Mouse (Mus musculus) G1E-ER4 (cell line): ENCODE data around the gene Rab23. TPM values are rescaled to one million over a fixed set of nuclear protein-coding genes. Genes with fewer than 3 reads are reported as not detected.

Experiments used
- GATA1 ChIP-seq: IDR thresholded peaks from one replicate; pipeline ENCODE4 v1.8.0; 2012; ENCODE audit warnings: low read length, inconsistent platforms
- polyA plus RNA-seq: library from polyadenylated mRNA; stranded (reverse); fragments of >175 nt; gene quantifications from 2 replicates; pipeline ENCODE4 v1.2.3, GENCODE M21; 2012

Gene Rab23
- polyA plus RNA-seq, 1 experiment, result not detected

DNA sequence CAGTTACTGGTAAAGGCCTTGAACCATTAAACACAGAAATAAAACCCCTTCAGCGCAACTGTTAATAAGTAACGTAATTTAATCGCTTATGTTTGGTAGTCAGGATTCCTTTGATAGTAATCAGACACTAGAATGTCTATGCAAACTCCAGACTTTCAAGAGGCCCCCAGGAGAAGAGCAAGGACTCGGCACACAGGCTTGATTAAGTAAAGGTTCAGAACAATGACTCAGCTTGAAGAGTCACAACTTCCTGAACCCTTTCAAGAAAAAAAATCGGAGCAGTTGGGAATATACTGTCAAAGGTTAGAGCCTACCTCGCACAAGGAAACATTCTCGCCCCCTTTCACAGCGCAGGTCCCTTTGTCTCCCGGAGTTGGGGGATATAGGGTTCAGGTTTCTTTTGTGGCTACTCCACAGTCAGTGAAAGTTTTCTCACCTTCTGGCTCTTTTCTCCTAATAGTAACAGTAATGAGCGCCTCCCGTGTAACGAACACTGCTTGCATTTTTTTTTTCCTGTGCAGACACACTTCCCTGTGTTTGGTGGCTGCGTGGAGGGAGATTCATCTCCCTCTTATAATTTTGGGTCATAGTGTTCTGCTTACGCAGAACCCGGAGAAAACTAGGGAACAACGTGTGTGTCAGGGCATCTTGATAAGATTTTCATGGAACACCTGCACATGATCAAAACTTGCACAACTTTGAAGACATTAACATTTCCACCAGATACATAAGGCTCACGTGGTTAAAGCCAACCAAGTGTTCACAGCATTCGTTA lies 36.8 kb downstream of the Rab23 start:
- TF ChIP-seq GATA1, result no peak

DNA sequence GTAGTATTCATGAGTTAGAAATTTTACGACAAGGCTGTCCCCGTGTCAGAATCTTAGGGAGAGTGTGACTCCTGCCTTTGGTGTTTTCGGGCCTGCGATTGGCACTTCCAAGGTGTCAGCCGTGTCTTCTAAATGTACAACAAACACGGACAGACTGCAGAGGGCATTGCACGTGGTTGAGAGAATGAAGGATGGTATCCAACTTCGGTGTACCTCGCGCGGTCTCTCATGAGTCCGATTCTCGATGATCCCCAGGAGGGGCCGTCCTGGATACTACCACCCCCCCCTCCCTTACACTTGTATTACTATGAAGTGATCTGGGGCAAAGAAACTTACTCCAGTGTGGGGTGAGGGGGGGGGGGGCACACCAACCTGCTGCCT lies 37.3 kb downstream of the Rab23 start:
- TF ChIP-seq GATA1, result no peak

DNA sequence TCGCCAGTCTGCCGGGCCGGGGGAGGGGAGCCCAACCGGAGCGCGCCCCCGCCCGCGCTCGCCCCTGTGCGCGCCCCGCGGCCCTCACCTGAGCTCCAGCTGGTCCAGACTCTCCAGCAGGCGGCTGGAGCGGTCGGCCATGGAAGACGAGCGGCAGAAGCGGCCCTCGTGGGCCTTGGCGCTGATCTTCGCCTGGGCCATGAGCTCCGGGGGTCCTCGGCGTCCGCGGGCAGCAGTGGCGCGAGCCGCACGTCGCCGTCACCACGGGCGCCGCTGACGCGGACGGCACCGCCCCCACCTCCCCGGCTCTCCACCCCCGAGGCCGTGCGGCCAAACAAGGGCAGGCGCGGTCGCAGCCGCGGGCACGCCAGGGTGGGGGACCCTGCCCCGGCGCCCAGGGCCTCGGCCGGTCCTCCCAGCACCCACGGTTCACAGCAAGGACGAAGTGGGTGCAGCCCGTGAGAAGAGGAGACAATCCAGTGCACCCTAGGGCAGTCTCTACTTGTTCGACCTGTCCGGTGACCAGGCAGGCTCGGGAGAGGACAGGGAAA lies 37.9 kb downstream of the Rab23 start, which contains the start of gene Bag2:
Bag2 (minus strand) TSS at position 305 of the 551 bp plus-strand sequence.
- TF ChIP-seq GATA1, result no peak

GRCm38 (mm10) chr1:33758488-33758887 lies 38.8 kb downstream of the Rab23 start:
- TF ChIP-seq GATA1, result no peak

- TF ChIP-seq GATA1, result no peak
These were observed 44.1 kb downstream of the Rab23 start for GRCm38 (mm10) chr1:33763826-33764225.

GRCm38 (mm10) chr1:33765468-33766080 lies 45.9 kb downstream of the Rab23 start:
- TF ChIP-seq GATA1, result no peak

DNA sequence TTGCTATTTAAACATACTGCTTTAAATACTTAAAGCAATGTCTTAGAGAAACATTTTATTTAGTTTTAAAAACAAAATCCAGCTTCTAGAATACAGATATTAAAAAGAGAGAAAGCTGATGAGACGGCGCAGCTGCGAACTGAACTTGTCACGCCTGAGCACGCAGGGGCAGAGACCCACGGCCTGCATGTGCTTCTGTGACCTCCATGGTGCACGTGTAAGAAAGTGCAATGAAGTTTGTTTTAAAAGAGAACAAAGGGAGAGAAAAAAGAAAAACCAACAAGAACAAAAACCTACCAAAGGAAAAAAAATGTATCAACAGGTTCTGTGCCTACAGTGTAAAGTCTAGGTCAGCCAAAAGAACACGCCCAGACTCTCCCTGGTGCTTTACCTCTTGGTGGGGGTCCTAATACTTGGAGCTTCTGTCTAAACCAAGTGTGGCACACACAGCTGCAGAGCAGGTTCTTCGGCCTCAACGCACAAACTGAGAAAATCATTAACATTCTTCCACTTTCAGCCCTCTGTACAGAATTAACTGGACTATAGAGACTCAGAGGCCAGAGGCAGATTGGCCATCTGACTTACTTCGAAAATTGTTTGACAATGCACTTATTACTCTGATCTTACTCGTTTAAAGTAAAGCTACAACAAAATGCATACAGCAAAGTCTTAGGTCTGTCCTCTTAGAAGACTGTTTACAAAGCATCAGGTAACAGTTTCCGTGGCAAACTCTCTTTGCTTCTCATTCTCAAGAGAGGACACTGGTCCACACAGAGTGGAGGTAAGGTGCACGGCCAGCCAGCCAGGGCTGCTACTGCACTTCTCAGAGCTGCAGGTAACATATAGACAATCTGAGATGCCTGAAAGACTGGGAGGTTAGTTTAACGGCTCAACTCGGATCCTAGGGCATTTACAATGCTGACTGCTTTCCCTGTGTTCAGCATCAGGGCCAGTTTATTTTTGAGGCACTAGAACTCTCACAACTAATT lies 47.1 kb downstream of the Rab23 start:
- no peak for TF ChIP-seq GATA1

GRCm38 (mm10) chr1:33768091-33768787 lies 48.6 kb downstream of the Rab23 start:
- TF ChIP-seq GATA1, result no peak

- no peak for TF ChIP-seq GATA1
These were observed 49.1 kb downstream of the Rab23 start for GRCm38 (mm10) chr1:33768827-33769226.

GRCm38 (mm10) chr1:33771621-33772020 lies 51.9 kb downstream of the Rab23 start:
- no peak for TF ChIP-seq GATA1

DNA sequence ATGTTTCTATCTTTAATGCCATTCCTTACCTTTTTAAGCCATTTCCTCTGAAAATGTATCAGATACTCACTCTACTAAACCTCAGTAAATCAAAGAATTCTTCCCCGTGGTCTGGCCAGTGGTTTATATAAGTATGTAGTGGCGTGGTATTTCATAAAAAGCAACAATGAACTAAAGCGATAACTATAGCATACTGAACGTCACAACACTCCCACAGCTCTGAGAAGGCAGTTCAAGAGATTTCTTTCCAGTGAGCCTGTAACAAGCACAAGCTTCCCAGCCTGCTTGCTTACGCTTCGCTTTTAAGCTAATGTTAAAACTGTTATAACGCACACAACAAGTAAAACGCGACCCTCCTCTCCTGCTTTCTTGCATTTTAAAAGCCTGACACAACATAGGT lies 52.4 kb downstream of the Rab23 start:
- TF ChIP-seq GATA1, result no peak

DNA sequence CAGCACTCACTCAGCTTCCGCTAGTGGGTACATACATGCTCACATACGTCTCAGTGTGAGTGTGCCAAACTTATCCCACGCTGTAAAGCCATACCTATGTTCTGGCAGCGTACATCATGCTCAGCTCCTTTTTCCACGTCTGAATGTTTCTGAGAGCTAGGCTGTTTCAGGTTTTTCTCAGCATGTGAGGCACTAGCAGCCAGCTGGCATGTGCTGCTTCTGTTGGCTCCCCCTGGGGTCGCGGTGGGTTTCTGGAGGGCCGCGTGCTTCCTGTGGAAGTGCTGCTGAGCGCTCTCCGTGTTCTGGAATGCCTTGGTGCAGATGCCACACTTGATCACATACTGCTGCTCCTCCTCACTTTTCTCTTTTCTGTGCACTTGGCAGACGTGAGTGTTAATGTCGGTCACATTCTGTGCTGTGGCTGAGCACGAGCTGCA lies 56.5 kb downstream of the Rab23 start:
- TF ChIP-seq GATA1, result no peak

GRCm38 (mm10) chr1:33784561-33784960 lies 64.9 kb downstream of the Rab23 start:
- no peak for TF ChIP-seq GATA1

DNA sequence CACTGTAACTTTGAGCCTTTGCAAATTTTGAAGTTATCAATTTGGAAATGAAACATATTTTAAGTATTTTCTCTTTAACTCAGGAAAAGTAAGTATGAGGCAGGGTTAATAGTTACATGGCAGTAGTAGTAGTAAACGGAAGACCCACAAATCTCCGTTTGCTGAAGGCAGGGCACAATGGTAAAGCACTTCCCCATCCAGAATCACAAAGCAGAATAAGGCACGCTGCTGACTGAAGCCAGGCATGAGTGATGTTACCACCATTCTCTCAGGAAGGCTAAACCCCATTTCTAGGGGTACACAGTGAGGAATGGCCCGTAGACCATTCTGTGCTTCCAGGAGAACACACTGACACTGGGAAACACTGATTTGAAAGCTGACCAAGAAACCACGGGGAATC lies 68.4 kb downstream of the Rab23 start:
- TF ChIP-seq GATA1, result no peak

GRCm38 (mm10) chr1:33788493-33788892 lies 68.8 kb downstream of the Rab23 start:
- TF ChIP-seq GATA1, result no peak

Other genes starting within 250 kb of the Rab23 start
- 5.5 and 13.7 TPM in 2 replicates for gene Prim2, start 50.1 kb upstream of the Rab23 start, polyA plus RNA-seq
- gene Bag2, start 37.9 kb downstream of the Rab23 start, polyA plus RNA-seq, result 69.9 and 79.8 TPM in 2 replicates
- gene Zfp451, start 94.7 kb downstream of the Rab23 start, polyA plus RNA-seq, result 24.6 and 31.1 TPM in 2 replicates
- gene Bend6, start 187.9 kb downstream of the Rab23 start, polyA plus RNA-seq, result not detected in 2 replicates
- gene Dst, start 188.3 kb downstream of the Rab23 start, polyA plus RNA-seq, result not detected in 2 replicates